9 mouse cellular contexts compared by ENCODE assay signal in the genomic region with DNA sequence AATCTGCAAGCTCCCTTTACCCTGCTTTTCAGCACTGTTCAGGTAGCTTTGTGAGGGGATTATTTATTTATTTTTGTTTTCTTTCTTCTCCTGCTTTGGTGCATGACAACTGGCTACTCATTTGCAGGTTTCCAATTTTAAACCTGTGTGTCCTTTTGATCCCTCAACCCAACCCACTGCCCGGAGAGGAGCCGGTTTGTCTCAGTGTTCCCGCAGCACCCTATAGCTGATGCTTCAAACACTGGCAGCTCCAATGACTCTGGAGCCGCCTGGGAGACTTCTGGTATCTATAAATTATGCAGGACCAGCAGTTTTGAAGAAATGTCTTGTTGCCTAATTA. TPM values are rescaled to one million over a fixed set of nuclear protein-coding genes. Genes with fewer than 3 reads are reported as not detected.
DNase-seq lines count a peak whose midpoint lies in the region; ATAC-seq and TF ChIP-seq lines count a peak whose summit lies in the region.
"Had no signal": no experiment of that assay in that cellular context is flagged by ENCODE, and none has a peak within 500 bp of the region (broad histone marks: within the 10 kb centered on the region; RNA-seq: fewer than 3 reads in every experiment).

No protein-coding gene starts in this region.

- H3K9me3 ChIP-seq in embryonic facial prominence, embryonic 12.5 days: no peaks in the 10 kb centered on the region
- no peaks in the 10 kb centered on the region for H3K9me3 ChIP-seq in liver, embryonic 16.5 days (replicated peaks; ENCODE audit: control insufficient read depth, low read length)

- no peak for ATAC-seq in embryonic facial prominence, embryonic 12.5 days (ENCODE audit: insufficient number of reproducible peaks, insufficient read depth, low FRiP score, low TSS enrichment)
- no peak for ATAC-seq in liver, embryonic 16.5 days (ENCODE audit: low read depth)

- H3K4me1 ChIP-seq in kidney, adult 2 months (ENCODE audit: control insufficient read depth, insufficient read depth, low read length): peaks cover 56% of the 10 kb centered on the region
- H3K4me1 ChIP-seq in bone marrow macrophage, adult 2 months (ENCODE audit: control insufficient read depth, insufficient read depth, low read length): peaks cover 65% of the 10 kb centered on the region
- peaks cover 52% of the 10 kb centered on the region for H3K4me1 ChIP-seq in embryonic facial prominence, embryonic 12.5 days
- peaks cover 24% of the 10 kb centered on the region for H3K4me1 ChIP-seq in liver, embryonic 16.5 days (ENCODE audit: control insufficient read depth, low read depth, low read length)
- peaks cover 10% of the 10 kb centered on the region for H3K4me1 ChIP-seq in cerebellum, adult 2 months (ENCODE audit: control insufficient read depth, insufficient read depth, low read length)

- H3K4me2 ChIP-seq in embryonic facial prominence, embryonic 12.5 days (replicated peaks): no peak overlapping the region
- no peak overlapping the region for H3K4me2 ChIP-seq in liver, embryonic 16.5 days (ENCODE audit: low read depth, low read length)

- peak; percentile 65 for DNase-seq in kidney, adult 2 months
- DNase-seq in kidney, postnatal 14 days: no peak
- no peak for DNase-seq in embryo, embryonic 11 days
- DNase-seq in cerebellum, adult 2 months: no peak
- DNase-seq: adrenal gland, postnatal 14 days; right cerebral cortex, postnatal 25 days had no signal

- no peak overlapping the region for H3K4me3 ChIP-seq in kidney, adult 2 months (ENCODE audit: insufficient read depth, low read depth, low read length)
- H3K4me3 ChIP-seq in bone marrow macrophage, adult 2 months (ENCODE audit: insufficient read depth, low read length): no peak overlapping the region
- no peak overlapping the region for H3K4me3 ChIP-seq in embryonic facial prominence, embryonic 12.5 days
- no peak overlapping the region for H3K4me3 ChIP-seq in liver, embryonic 16.5 days (ENCODE audit: low read depth, low read length)
- H3K4me3 ChIP-seq in cerebellum, adult 2 months (replicated peaks; ENCODE audit: insufficient read depth, low read depth, low read length): no peak overlapping the region

- 53% methylated on average over 4 of the region's 4 CpGs for WGBS in kidney, adult 2 months
- WGBS in embryonic facial prominence, embryonic 12.5 days: 84% methylated on average over 4 of the region's 4 CpGs
- WGBS in liver, embryonic 16.5 days (ENCODE audit: insufficient replicate concordance): 69% methylated on average over 4 of the region's 4 CpGs
- WGBS in cerebellum, adult 2 months: 94% methylated on average over 4 of the region's 4 CpGs

- no peak overlapping the region for H3K9ac ChIP-seq in embryonic facial prominence, embryonic 12.5 days
- H3K9ac ChIP-seq in liver, embryonic 16.5 days (ENCODE audit: low read depth, low read length): no peak overlapping the region

- TF ChIP-seq POLR2A in kidney, adult 2 months (IDR thresholded peaks at IDR 0.05; ENCODE audit: low read depth, low read length): no peak
- no peak for TF ChIP-seq POLR2A in bone marrow macrophage, adult 2 months (IDR thresholded peaks at IDR 0.05; ENCODE audit: borderline replicate concordance, low read depth, low read length)
- TF ChIP-seq POLR2A in cerebellum, adult 2 months (IDR thresholded peaks at IDR 0.05; ENCODE audit: borderline replicate concordance, insufficient read depth, low read length): no peak

- TF ChIP-seq CTCF in kidney, adult 2 months (conservative IDR thresholded peaks at IDR 0.05; ENCODE audit: insufficient read depth, insufficient read length, low read depth, low read length): no peak
- TF ChIP-seq CTCF in bone marrow macrophage, adult 2 months (IDR thresholded peaks at IDR 0.05; ENCODE audit: low read depth, low read length): no peak
- no peak for TF ChIP-seq CTCF in cerebellum, adult 2 months (IDR thresholded peaks at IDR 0.05; ENCODE audit: borderline replicate concordance, insufficient read depth, low read depth, low read length)

- peak overlapping the region; percentile 22; the same call in 1 of the 2 replicates for H3K27ac ChIP-seq in kidney, adult 2 months (ENCODE audit: insufficient read depth, low read depth, low read length)
- peak overlapping the region; percentile 69 for H3K27ac ChIP-seq in bone marrow macrophage, adult 2 months (ENCODE audit: insufficient read depth, low read depth, low read length)
- H3K27ac ChIP-seq in embryonic facial prominence, embryonic 12.5 days: peak overlapping the region; percentile 66; the same call in 1 of the 2 replicates
- peak overlapping the region; percentile 69 for H3K27ac ChIP-seq in liver, embryonic 16.5 days (ENCODE audit: low read length)
- no peak overlapping the region for H3K27ac ChIP-seq in cerebellum, adult 2 months (ENCODE audit: insufficient read depth, low read length)

- no peaks in the 10 kb centered on the region for H3K36me3 ChIP-seq in kidney, adult 2 months (ENCODE audit: control insufficient read depth, insufficient read depth, low read length)
- H3K36me3 ChIP-seq in embryonic facial prominence, embryonic 12.5 days: peaks cover 32% of the 10 kb centered on the region
- H3K36me3 ChIP-seq in liver, embryonic 16.5 days (ENCODE audit: control insufficient read depth, insufficient read depth): peaks cover 4% of the 10 kb centered on the region

- H3K27me3 ChIP-seq in kidney, adult 2 months (replicated peaks; ENCODE audit: control insufficient read depth, insufficient read depth, low read length): no peaks in the 10 kb centered on the region
- no peaks in the 10 kb centered on the region for H3K27me3 ChIP-seq in embryonic facial prominence, embryonic 12.5 days
- no peaks in the 10 kb centered on the region for H3K27me3 ChIP-seq in liver, embryonic 16.5 days (ENCODE audit: control insufficient read depth, insufficient read depth, low read depth, low read length)
- no peaks in the 10 kb centered on the region for H3K27me3 ChIP-seq in cerebellum, adult 2 months (ENCODE audit: control insufficient read depth, insufficient read depth, low read length)

RNA-seq across cellular contexts. Expression of a gene that starts 16.6 kb away (rescaled TPM):
- 29.2 and 34.5 TPM in 2 replicates for polyA plus RNA-seq in kidney, adult 2 months (2012; rRNA removed)
- polyA plus RNA-seq in bone marrow macrophage, adult 2 months (2012; ENCODE audit: insufficient read depth, insufficient read length, missing spikeins): 12.8 and 17.0 TPM in 2 replicates
- polyA plus RNA-seq in embryonic facial prominence, embryonic 12.5 days (2016; fragmentation: Nextera tagmentation; extraction: Ambion mirVana): 31.2 and 33.8 TPM in 2 replicates
- polyA plus RNA-seq in liver, embryonic 16.5 days (2015; fragmentation: Nextera tagmentation; extraction: Ambion mirVana): 8.7 and 11.0 TPM in 2 replicates
- polyA plus RNA-seq in cerebellum, adult 2 months (2012; rRNA removed): 68.4 and 70.8 TPM in 2 replicates
